In genomic region chr5:32085566-32085965, GRCm38 (mm10) we compare ENCODE assay signal across 25 mouse cellular contexts. TPM values are rescaled to one million over a fixed set of nuclear protein-coding genes. Genes with fewer than 3 reads are reported as not detected.
DNase-seq lines count a peak whose midpoint lies in the region; ATAC-seq and TF ChIP-seq lines count a peak whose summit lies in the region.
"Had no signal": no experiment of that assay in that cellular context is flagged by ENCODE, and none has a peak within 500 bp of the region (broad histone marks: within the 10 kb centered on the region; RNA-seq: fewer than 3 reads in every experiment).

No protein-coding gene starts in this region.

- no peaks in the 10 kb centered on the region for H3K27me3 ChIP-seq in midbrain, embryonic 11.5 days (ENCODE audit: control insufficient read depth, insufficient read depth, low read length)
- H3K27me3 ChIP-seq in midbrain, embryonic 15.5 days (replicated peaks): no peaks in the 10 kb centered on the region
- H3K27me3 ChIP-seq: liver, embryonic 15.5 days; Patski had no signal

- peak overlapping the region; percentile 75; the same call in 1 of the 2 replicates for H3K27ac ChIP-seq in gastrocnemius, adult 2 months
- H3K27ac ChIP-seq in midbrain, embryonic 11.5 days (ENCODE audit: low read depth, low read length): no peak overlapping the region
- no peak overlapping the region for H3K27ac ChIP-seq in midbrain, embryonic 15.5 days
- H3K27ac ChIP-seq: forebrain, embryonic 10.5 days; heart, embryonic 10.5 days; liver, embryonic 15.5 days had no signal

- DNase-seq in gastrocnemius, adult 2 months: no peak
- DNase-seq in gastrocnemius, postnatal 36 days: no peak
- DNase-seq in midbrain, embryonic 11.5 days (ENCODE audit: low spot score, missing footprints): peak; percentile 19
- no peak for DNase-seq in urinary bladder, postnatal 10 days (ENCODE audit: low spot score)
- DNase-seq in ovary, postnatal 14 days (ENCODE audit: low spot score): no peak
- DNase-seq in thymus, postnatal 14 days: no peak
- DNase-seq: adrenal gland, postnatal 36 days; cerebellum, adult 18-20 months; cerebellum, postnatal 14 days; gastrocnemius, postnatal 25 days; heart, postnatal 4 days; kidney, adult 9 months; kidney, postnatal 36 days; lung, postnatal 10 days; right cerebral cortex, postnatal 14 days had no signal

- H3K4me1 ChIP-seq in midbrain, embryonic 11.5 days (ENCODE audit: control insufficient read depth, insufficient read depth, low read length): no peaks in the 10 kb centered on the region
- peaks cover 7% of the 10 kb centered on the region; the same call in 1 of the 2 replicates for H3K4me1 ChIP-seq in midbrain, embryonic 15.5 days
- H3K4me1 ChIP-seq: liver, embryonic 15.5 days had no signal

- ATAC-seq in midbrain, embryonic 11.5 days (ENCODE audit: low FRiP score): no peak
- no peak for ATAC-seq in midbrain, embryonic 15.5 days (replicated peaks)
- peak; percentile 91 for ATAC-seq in megakaryocyte, adult 5-6 weeks (ENCODE audit: poor library complexity, severe bottlenecking)
- ATAC-seq: CD4-positive, CD25-positive, alpha-beta regulatory T cell, adult 4 months; forebrain, embryonic 16.5 days; hindbrain, embryonic 16.5 days; intestine, embryonic 16.5 days; Patski had no signal

- WGBS in midbrain, embryonic 11.5 days: 88% methylated on average over 2 of the region's 2 CpGs
- 92% methylated on average over 2 of the region's 2 CpGs for WGBS in midbrain, embryonic 15.5 days

- no peak overlapping the region for H3K9ac ChIP-seq in midbrain, embryonic 11.5 days (ENCODE audit: low read length)
- H3K9ac ChIP-seq in midbrain, embryonic 15.5 days: no peak overlapping the region
- H3K9ac ChIP-seq: liver, embryonic 15.5 days had no signal

- intact Hi-C loops in gastrocnemius, adult 2 months (cut with DNase I): loop anchor here (2.0 kb wide), 1 partner anchor 49 kb away; the partner anchor contains the start of gene Fosl2
- intact Hi-C loops in gastrocnemius, postnatal 36 days (cut with DNase I): no loop called here

- no peaks in the 10 kb centered on the region for H3K36me3 ChIP-seq in midbrain, embryonic 11.5 days (ENCODE audit: control insufficient read depth, insufficient read depth, low read length)
- no peaks in the 10 kb centered on the region for H3K36me3 ChIP-seq in midbrain, embryonic 15.5 days (replicated peaks)
- H3K36me3 ChIP-seq: forebrain, embryonic 10.5 days; liver, embryonic 15.5 days had no signal

- no peak for TF ChIP-seq CTCF in gastrocnemius, adult 2 months (IDR thresholded peaks at IDR 0.05)

- H3K9me3 ChIP-seq in midbrain, embryonic 11.5 days (ENCODE audit: control insufficient read depth, low read length): no peaks in the 10 kb centered on the region
- H3K9me3 ChIP-seq in midbrain, embryonic 15.5 days: no peaks in the 10 kb centered on the region
- H3K9me3 ChIP-seq: forebrain, embryonic 10.5 days; heart, embryonic 10.5 days; liver, embryonic 15.5 days had no signal

- H3K4me2 ChIP-seq in midbrain, embryonic 11.5 days: no peak overlapping the region
- H3K4me2 ChIP-seq in midbrain, embryonic 15.5 days: no peak overlapping the region
- H3K4me2 ChIP-seq: liver, embryonic 15.5 days had no signal

- H3K4me3 ChIP-seq in gastrocnemius, adult 2 months: no peak overlapping the region
- H3K4me3 ChIP-seq in midbrain, embryonic 11.5 days (ENCODE audit: low read depth, low read length): no peak overlapping the region
- no peak overlapping the region for H3K4me3 ChIP-seq in midbrain, embryonic 15.5 days
- H3K4me3 ChIP-seq: forebrain, embryonic 10.5 days; heart, embryonic 10.5 days; liver, embryonic 15.5 days had no signal

RNA-seq across cellular contexts. Expression of gene Fosl2, which starts 50.0 kb away (rescaled TPM):
- 10 to 100 TPM; 12.8 to 14.9 TPM for total RNA-seq in gastrocnemius, adult 2 months (2021)
- total RNA-seq in gastrocnemius, postnatal 36 days (2021): 10 to 100 TPM in 1 of 2 experiments, 1 to 10 TPM in 1; 9.0 to 16.5 TPM
- 0.52 and 0.57 TPM in 2 replicates for polyA plus RNA-seq in midbrain, embryonic 11.5 days (2014; fragmentation: Nextera tagmentation; extraction: Ambion mirVana)
- 0.41 and 0.54 TPM in 2 replicates for polyA plus RNA-seq in midbrain, embryonic 15.5 days (2015; fragmentation: Nextera tagmentation; extraction: Ambion mirVana)
- total RNA-seq in megakaryocyte, adult 5-6 weeks (2015): 126 and 128 TPM in 2 replicates
- total RNA-seq in megakaryocyte, adult 5-6 weeks (2017): 66.3 and 84.1 TPM in 2 replicates
